Mouse (Mus musculus): ENCODE data around the gene Opcml. TPM values are rescaled to one million over a fixed set of nuclear protein-coding genes. Genes with fewer than 3 reads are reported as not detected.

Opcml gene
- polyA plus RNA-seq, 1 experiment from 2014 or later = 10.1 TPM

- Histone ChIP-seq H3K36me3 (ENCODE audit: control insufficient read depth, insufficient read depth, low read length) (no peaks in the 10 kb centered on the region), H3K4me2 (ENCODE audit: low read depth, low read length) (no peak overlapping the region), H3K9ac (ENCODE audit: low read length) (no peak overlapping the region), H3K4me1 (replicated peaks; ENCODE audit: control insufficient read depth, insufficient read depth, low read length) (no peaks in the 10 kb centered on the region), H3K9me3 (ENCODE audit: control insufficient read depth, low read length) (no peaks in the 10 kb centered on the region), H3K4me3 (ENCODE audit: low read length) (no peak overlapping the region), H3K27ac (ENCODE audit: low read length) (no peak overlapping the region), H3K27me3 (ENCODE audit: control insufficient read depth, insufficient read depth, low read depth, low read length) (no peaks in the 10 kb centered on the region)
- ATAC-seq (ENCODE audit: low read depth) = no peak
Measured at GRCm38 (mm10) chr9:27968266-27968665, 177.7 kb downstream of the Opcml start.

GRCm38 (mm10) chr9:27972293-27972692 is 181.7 kb downstream of the Opcml start:
- no peak overlapping the region for H3K4me3 ChIP-seq (ENCODE audit: low read length)
- H3K27me3 ChIP-seq (ENCODE audit: control insufficient read depth, insufficient read depth, low read depth, low read length) = no peaks in the 10 kb centered on the region
- H3K27ac ChIP-seq (ENCODE audit: low read length) = no peak overlapping the region
- H3K36me3 ChIP-seq (ENCODE audit: control insufficient read depth, insufficient read depth, low read length) = no peaks in the 10 kb centered on the region
- ATAC-seq (ENCODE audit: low read depth) = no peak
- no peaks in the 10 kb centered on the region for H3K4me1 ChIP-seq (replicated peaks; ENCODE audit: control insufficient read depth, insufficient read depth, low read length)
- no peak overlapping the region for H3K4me2 ChIP-seq (ENCODE audit: low read depth, low read length)
- WGBS = 61% methylated on average over 5 of the region's 5 CpGs
- H3K9ac ChIP-seq (ENCODE audit: low read length) = no peak overlapping the region
- H3K9me3 ChIP-seq (ENCODE audit: control insufficient read depth, low read length) = no peaks in the 10 kb centered on the region

- Histone ChIP-seq H3K9ac (ENCODE audit: low read length) (no peak overlapping the region), H3K9me3 (ENCODE audit: control insufficient read depth, low read length) (no peaks in the 10 kb centered on the region)
- ATAC-seq (ENCODE audit: low read depth) = no peak
Measured at GRCm38 (mm10) chr9:27982576-27982975, 192.0 kb downstream of the Opcml start.

GRCm38 (mm10) chr9:27986604-27987588 is 196.3 kb downstream of the Opcml start:
- Histone ChIP-seq H3K36me3 (ENCODE audit: control insufficient read depth, insufficient read depth, low read length) (no peaks in the 10 kb centered on the region), H3K27ac (ENCODE audit: low read length) (no peak overlapping the region), H3K4me2 (ENCODE audit: low read depth, low read length) (no peak overlapping the region), H3K4me3 (ENCODE audit: low read length) (no peak overlapping the region), H3K4me1 (replicated peaks; ENCODE audit: control insufficient read depth, insufficient read depth, low read length) (no peaks in the 10 kb centered on the region), H3K9ac (ENCODE audit: low read length) (no peak overlapping the region), H3K27me3 (ENCODE audit: control insufficient read depth, insufficient read depth, low read depth, low read length) (no peaks in the 10 kb centered on the region), H3K9me3 (ENCODE audit: control insufficient read depth, low read length) (no peaks in the 10 kb centered on the region)
- WGBS = 67% methylated on average over 8 of the region's 8 CpGs
- no peak for ATAC-seq (ENCODE audit: low read depth)

More at GRCm38 (mm10) chr9:27982576-27982975, 192.0 kb downstream of the Opcml start:
- H3K36me3 ChIP-seq (ENCODE audit: control insufficient read depth, insufficient read depth, low read length) = no peaks in the 10 kb centered on the region
- no peak overlapping the region for H3K4me3 ChIP-seq (ENCODE audit: low read length)
- H3K4me2 ChIP-seq (ENCODE audit: low read depth, low read length) = no peak overlapping the region
- no peaks in the 10 kb centered on the region for H3K27me3 ChIP-seq (ENCODE audit: control insufficient read depth, insufficient read depth, low read depth, low read length)
- no peak overlapping the region for H3K27ac ChIP-seq (ENCODE audit: low read length)
- no peaks in the 10 kb centered on the region for H3K4me1 ChIP-seq (replicated peaks; ENCODE audit: control insufficient read depth, insufficient read depth, low read length)

- Histone ChIP-seq H3K4me3 (ENCODE audit: low read length) (no peak overlapping the region), H3K4me1 (replicated peaks; ENCODE audit: control insufficient read depth, insufficient read depth, low read length) (no peaks in the 10 kb centered on the region), H3K27ac (ENCODE audit: low read length) (no peak overlapping the region), H3K9me3 (ENCODE audit: control insufficient read depth, low read length) (no peaks in the 10 kb centered on the region), H3K36me3 (ENCODE audit: control insufficient read depth, insufficient read depth, low read length) (no peaks in the 10 kb centered on the region), H3K4me2 (ENCODE audit: low read depth, low read length) (no peak overlapping the region), H3K9ac (ENCODE audit: low read length) (no peak overlapping the region), H3K27me3 (ENCODE audit: control insufficient read depth, insufficient read depth, low read depth, low read length) (no peaks in the 10 kb centered on the region)
- 61% methylated on average over 4 of the region's 4 CpGs for WGBS
- ATAC-seq (ENCODE audit: low read depth) = no peak
Measured at GRCm38 (mm10) chr9:27991611-27992010, 201.0 kb downstream of the Opcml start.

GRCm38 (mm10) chr9:27996536-27996935 is 206.0 kb downstream of the Opcml start:
- Histone ChIP-seq H3K9ac (ENCODE audit: low read length) (no peak overlapping the region), H3K4me3 (ENCODE audit: low read length) (no peak overlapping the region), H3K9me3 (ENCODE audit: control insufficient read depth, low read length) (no peaks in the 10 kb centered on the region), H3K27me3 (ENCODE audit: control insufficient read depth, insufficient read depth, low read depth, low read length) (no peaks in the 10 kb centered on the region), H3K27ac (ENCODE audit: low read length) (no peak overlapping the region), H3K36me3 (ENCODE audit: control insufficient read depth, insufficient read depth, low read length) (no peaks in the 10 kb centered on the region), H3K4me2 (ENCODE audit: low read depth, low read length) (no peak overlapping the region), H3K4me1 (replicated peaks; ENCODE audit: control insufficient read depth, insufficient read depth, low read length) (no peaks in the 10 kb centered on the region)
- WGBS = 73% methylated on average over 7 of the region's 7 CpGs
- no peak for ATAC-seq (ENCODE audit: low read depth)

GRCm38 (mm10) chr9:27998767-27999166 is 208.2 kb downstream of the Opcml start:
- ATAC-seq (ENCODE audit: low read depth) = no peak
- WGBS = 37% methylated on average over 4 of the region's 4 CpGs
- H3K9me3 ChIP-seq (ENCODE audit: control insufficient read depth, low read length) = no peaks in the 10 kb centered on the region
- no peak overlapping the region for H3K9ac ChIP-seq (ENCODE audit: low read length)
- no peaks in the 10 kb centered on the region for H3K27me3 ChIP-seq (ENCODE audit: control insufficient read depth, insufficient read depth, low read depth, low read length)
- no peaks in the 10 kb centered on the region for H3K4me1 ChIP-seq (replicated peaks; ENCODE audit: control insufficient read depth, insufficient read depth, low read length)
- no peaks in the 10 kb centered on the region for H3K36me3 ChIP-seq (ENCODE audit: control insufficient read depth, insufficient read depth, low read length)
- H3K4me3 ChIP-seq (ENCODE audit: low read length) = no peak overlapping the region
- H3K4me2 ChIP-seq (ENCODE audit: low read depth, low read length) = no peak overlapping the region
- no peak overlapping the region for H3K27ac ChIP-seq (ENCODE audit: low read length)

GRCm38 (mm10) chr9:28003131-28003530 is 212.6 kb downstream of the Opcml start:
- H3K36me3 ChIP-seq (ENCODE audit: control insufficient read depth, insufficient read depth, low read length) = no peaks in the 10 kb centered on the region
- ATAC-seq (ENCODE audit: low read depth) = no peak
- no peaks in the 10 kb centered on the region; the same call in 1 of the 2 replicates for H3K9me3 ChIP-seq (ENCODE audit: control insufficient read depth, low read length)
- H3K4me3 ChIP-seq (ENCODE audit: low read length) = no peak overlapping the region
- no peak overlapping the region for H3K4me2 ChIP-seq (ENCODE audit: low read depth, low read length)
- H3K27me3 ChIP-seq (ENCODE audit: control insufficient read depth, insufficient read depth, low read depth, low read length) = no peaks in the 10 kb centered on the region
- H3K9ac ChIP-seq (ENCODE audit: low read length) = no peak overlapping the region
- 76% methylated on average over 3 of the region's 3 CpGs for WGBS
- H3K27ac ChIP-seq (ENCODE audit: low read length) = no peak overlapping the region
- H3K4me1 ChIP-seq (replicated peaks; ENCODE audit: control insufficient read depth, insufficient read depth, low read length) = no peaks in the 10 kb centered on the region

- Histone ChIP-seq H3K9ac (ENCODE audit: low read length) (no peak overlapping the region), H3K27me3 (ENCODE audit: control insufficient read depth, insufficient read depth, low read depth, low read length) (no peaks in the 10 kb centered on the region), H3K4me2 (ENCODE audit: low read depth, low read length) (no peak overlapping the region), H3K27ac (ENCODE audit: low read length) (no peak overlapping the region), H3K36me3 (ENCODE audit: control insufficient read depth, insufficient read depth, low read length) (no peaks in the 10 kb centered on the region), H3K4me3 (ENCODE audit: low read length) (no peak overlapping the region), H3K9me3 (ENCODE audit: control insufficient read depth, low read length) (no peaks in the 10 kb centered on the region; the same call in 1 of the 2 replicates), H3K4me1 (replicated peaks; ENCODE audit: control insufficient read depth, insufficient read depth, low read length) (no peaks in the 10 kb centered on the region)
- ATAC-seq (ENCODE audit: low read depth) = no peak
- WGBS = 37% methylated on average over 8 of the region's 8 CpGs
Measured at GRCm38 (mm10) chr9:28011483-28011882, 220.9 kb downstream of the Opcml start.

Measured in lung, embryonic 16.5 days (tissue).